Mouse (Mus musculus) liver, embryonic 13.5 days (tissue): ENCODE measurements around the gene Armcx4. TPM values are rescaled to one million over a fixed set of nuclear protein-coding genes. Genes with fewer than 3 reads are reported as not detected.
"Not testable (repeated sequence)": the region's sequence is repeated elsewhere in the genome, so short reads cannot be mapped to it uniquely, and the experiment has no call there.

Experiments
- ATAC-seq: fragments of 200-750 bp; cut with Nextera tagmentation; 2 replicates; pipeline ENCODE4 v1.8.0; 2017; ENCODE audit warnings: low read depth, mild to moderate bottlenecking, moderate number of reproducible peaks, moderate library complexity
- DNase-seq: peaks from one replicate; pipeline ENCODE4 v3.0.0; 2022
- H3K27ac ChIP-seq: fragments of 300-500 bp; sonication (generic); 2 replicates; pipeline ENCODE4 v1.5.1; 2015; ENCODE audit warnings: moderate library complexity, mild to moderate bottlenecking, inconsistent platforms
- H3K27me3 ChIP-seq: fragments of 300-500 bp; sonication (generic); 2 replicates; pipeline ENCODE4 v1.6.1; 2015; ENCODE audit warnings: mild to moderate bottlenecking, inconsistent platforms
- H3K36me3 ChIP-seq: fragments of 300-500 bp; sonication (generic); 2 replicates; pipeline ENCODE4 v1.6.1; 2015; ENCODE audit warnings: mild to moderate bottlenecking, inconsistent platforms
- H3K4me1 ChIP-seq: fragments of 300-500 bp; sonication (generic); replicated peaks from 2 replicates; pipeline ENCODE4 v1.6.1; 2015; ENCODE audit warnings: inconsistent platforms
- H3K4me2 ChIP-seq: fragments of 300-500 bp; sonication (generic); 2 replicates; pipeline ENCODE4 v1.6.1; 2015; ENCODE audit warnings: inconsistent platforms, mild to moderate bottlenecking, moderate library complexity
- H3K4me3 ChIP-seq: fragments of 300-500 bp; sonication (generic); replicated peaks from 2 replicates; pipeline ENCODE4 v1.5.1; 2015; ENCODE audit warnings: mild to moderate bottlenecking, inconsistent platforms
- H3K9ac ChIP-seq: fragments of 300-500 bp; sonication (generic); 2 replicates; pipeline ENCODE4 v1.6.1; 2015; ENCODE audit warnings: mild to moderate bottlenecking, inconsistent platforms
- H3K9me3 ChIP-seq: fragments of 300-500 bp; sonication (generic); replicated peaks from 2 replicates; pipeline ENCODE4 v1.6.1; 2016; ENCODE audit warnings: inconsistent platforms
- WGBS: fragments of 180-500 bp; shearing (Covaris S2); methylation state at CpG from one replicate; pipeline ENCODE4 v1.1.7; 2015; ENCODE audit not compliant: insufficient replicate concordance; 5-methylcytosine and 5-hydroxymethylcytosine counted together
- polyA plus RNA-seq: library from polyadenylated mRNA; unstranded; fragments of >200 nt; fragmentation: Nextera tagmentation; extraction: Ambion mirVana; gene quantifications from 2 replicates; pipeline ENCODE4 v1.2.1, GENCODE M21; 2015

The Armcx4 gene
- polyA plus RNA-seq, 1 experiment from 2014 or later: 0.35 TPM

GRCm38 (mm10) chrX:134690871-134691539 lies 4.7 kb downstream of the Armcx4 start:
- H3K4me1 ChIP-seq: no peaks in the 10 kb centered on the region
- H3K4me2 ChIP-seq: no peak overlapping the region
- no peak overlapping the region for H3K9ac ChIP-seq
- H3K27me3 ChIP-seq: peaks cover 8% of the 10 kb centered on the region
- H3K9me3 ChIP-seq: no peaks in the 10 kb centered on the region
- H3K4me3 ChIP-seq: no peak overlapping the region
- ATAC-seq (no peak), DNase-seq (no peak)
- H3K27ac ChIP-seq: no peak overlapping the region
- no peaks in the 10 kb centered on the region for H3K36me3 ChIP-seq
- WGBS: 69% methylated on average over 10 of the region's 10 CpGs

- WGBS: 74% methylated on average over 2 of the region's 2 CpGs
- Histone ChIP-seq H3K4me2 (no peak overlapping the region), H3K27ac (no peak overlapping the region), H3K36me3 (no peaks in the 10 kb centered on the region), H3K9me3 (no peaks in the 10 kb centered on the region), H3K27me3 (peaks cover 3% of the 10 kb centered on the region; the same call in 1 of the 2 replicates), H3K4me1 (no peaks in the 10 kb centered on the region), H3K9ac (no peak overlapping the region), H3K4me3 (no peak overlapping the region)
- no peak for DNase-seq
- no peak for ATAC-seq
These were observed 5.2 kb downstream of the Armcx4 start for GRCm38 (mm10) chrX:134691540-134691935.

- 51% methylated on average over 3 of the region's 3 CpGs for WGBS
- ATAC-seq (no peak), DNase-seq (no peak)
- H3K27me3 ChIP-seq: no peaks in the 10 kb centered on the region
- H3K36me3 ChIP-seq: no peaks in the 10 kb centered on the region
- no peak overlapping the region for H3K9ac ChIP-seq
- no peaks in the 10 kb centered on the region for H3K9me3 ChIP-seq
- H3K27ac ChIP-seq: no peak overlapping the region
- no peak overlapping the region for H3K4me2 ChIP-seq
- H3K4me3 ChIP-seq: no peak overlapping the region
- no peaks in the 10 kb centered on the region for H3K4me1 ChIP-seq
These were observed 30.5 kb downstream of the Armcx4 start for GRCm38 (mm10) chrX:134716863-134717262.

GRCm38 (mm10) chrX:134717752-134718308 lies 31.5 kb downstream of the Armcx4 start, which contains the start of gene Armcx1:
TSS of gene Armcx1 (plus strand) at chrX:134717963.
- peak; percentile 88 for ATAC-seq
- H3K27me3 ChIP-seq: no peaks in the 10 kb centered on the region
- peak within 1 kb of the TSS; percentile 58 for H3K4me3 ChIP-seq
- WGBS: 13% methylated on average over 16 of the region's 16 CpGs
- no peaks in the 10 kb centered on the region for H3K9me3 ChIP-seq
- H3K9ac ChIP-seq: peak within 1 kb of the TSS; percentile 64
- H3K27ac ChIP-seq: peak within 1 kb of the TSS; percentile 64
- H3K36me3 ChIP-seq: no peaks in the 10 kb centered on the region
- H3K4me2 ChIP-seq: peak within 1 kb of the TSS; percentile 75
- H3K4me1 ChIP-seq: no peaks in the 10 kb centered on the region
- DNase-seq: peak; percentile 43

- Histone ChIP-seq H3K36me3 (no peaks in the 10 kb centered on the region), H3K4me3 (peak overlapping the region; percentile 58), H3K4me1 (no peaks in the 10 kb centered on the region), H3K9me3 (no peaks in the 10 kb centered on the region), H3K9ac (peak overlapping the region; percentile 64; the same call in 1 of the 2 replicates), H3K27ac (no peak overlapping the region), H3K27me3 (no peaks in the 10 kb centered on the region), H3K4me2 (peak overlapping the region; percentile 75)
- DNase-seq (peak; percentile 30), ATAC-seq (peak; percentile 74)
- WGBS: 24% methylated on average over 14 of the region's 14 CpGs
These were observed 32.2 kb downstream of the Armcx4 start for GRCm38 (mm10) chrX:134718524-134718923.

GRCm38 (mm10) chrX:134723762-134724161 lies 37.4 kb downstream of the Armcx4 start:
- not testable (repeated sequence) for H3K27me3 ChIP-seq, H3K9me3 ChIP-seq, ATAC-seq, H3K4me3 ChIP-seq, H3K4me1 ChIP-seq, H3K9ac ChIP-seq, H3K27ac ChIP-seq, DNase-seq, H3K4me2 ChIP-seq, H3K36me3 ChIP-seq
- 25% methylated on average over 2 of the region's 2 CpGs for WGBS

GRCm38 (mm10) chrX:134729778-134730177 lies 43.5 kb downstream of the Armcx4 start:
- no peak overlapping the region for H3K27ac ChIP-seq
- no peaks in the 10 kb centered on the region for H3K36me3 ChIP-seq
- no peaks in the 10 kb centered on the region for H3K4me1 ChIP-seq
- DNase-seq: no peak
- no peak overlapping the region for H3K4me2 ChIP-seq
- no peak overlapping the region for H3K9ac ChIP-seq
- no peak for ATAC-seq
- H3K9me3 ChIP-seq: no peaks in the 10 kb centered on the region
- WGBS: 37% methylated on average over 4 of the region's 4 CpGs
- H3K4me3 ChIP-seq: no peak overlapping the region
- H3K27me3 ChIP-seq: no peaks in the 10 kb centered on the region; the same call in 1 of the 2 replicates

- Histone ChIP-seq H3K4me1 (peaks cover 16% of the 10 kb centered on the region), H3K9ac (no peak overlapping the region), H3K4me3 (no peak overlapping the region), H3K4me2 (no peak overlapping the region), H3K9me3 (no peaks in the 10 kb centered on the region), H3K36me3 (no peaks in the 10 kb centered on the region), H3K27me3 (no peaks in the 10 kb centered on the region; the same call in 1 of the 2 replicates), H3K27ac (no peak overlapping the region)
- no peak for DNase-seq
- peak; percentile 74 for ATAC-seq
- 91% methylated on average over 1 of the region's 1 CpGs for WGBS
These were observed 51.5 kb downstream of the Armcx4 start for GRCm38 (mm10) chrX:134737796-134738195.

- no peaks in the 10 kb centered on the region; the same call in 1 of the 2 replicates for H3K27me3 ChIP-seq
- no peaks in the 10 kb centered on the region for H3K36me3 ChIP-seq
- no peak overlapping the region for H3K4me3 ChIP-seq
- H3K4me2 ChIP-seq: no peak overlapping the region
- DNase-seq: no peak
- H3K9me3 ChIP-seq: no peaks in the 10 kb centered on the region
- peaks cover 16% of the 10 kb centered on the region for H3K4me1 ChIP-seq
- H3K9ac ChIP-seq: no peak overlapping the region
- WGBS: 45% methylated on average over 4 of the region's 4 CpGs
- 0 out of 2 replicates have a peak, but pooled peaks have one; percentile 26 for ATAC-seq
- H3K27ac ChIP-seq: no peak overlapping the region
These were observed 52.8 kb downstream of the Armcx4 start for GRCm38 (mm10) chrX:134739160-134739559.

GRCm38 (mm10) chrX:134741862-134742261 lies 55.5 kb downstream of the Armcx4 start:
- Histone ChIP-seq H3K27ac (no peak overlapping the region), H3K4me1 (peaks cover 16% of the 10 kb centered on the region), H3K4me2 (no peak overlapping the region), H3K36me3 (no peaks in the 10 kb centered on the region), H3K4me3 (no peak overlapping the region), H3K9me3 (no peaks in the 10 kb centered on the region), H3K27me3 (no peaks in the 10 kb centered on the region; the same call in 1 of the 2 replicates), H3K9ac (no peak overlapping the region)
- no peak for DNase-seq
- WGBS: 38% methylated on average over 5 of the region's 5 CpGs
- ATAC-seq: no peak
